Mouse (Mus musculus): ENCODE results near the gene Gm28038. TPM values are rescaled to one million over a fixed set of nuclear protein-coding genes. Genes with fewer than 3 reads are reported as not detected.

The Gm28038 gene
- polyA plus RNA-seq (2014; fragmentation: Illumina TruSeq; extraction: RNeasy Lipid Tissue Mini Kit (QIAGEN cat#74804); ENCODE audit: low replicate concordance), result not detected

DNA sequence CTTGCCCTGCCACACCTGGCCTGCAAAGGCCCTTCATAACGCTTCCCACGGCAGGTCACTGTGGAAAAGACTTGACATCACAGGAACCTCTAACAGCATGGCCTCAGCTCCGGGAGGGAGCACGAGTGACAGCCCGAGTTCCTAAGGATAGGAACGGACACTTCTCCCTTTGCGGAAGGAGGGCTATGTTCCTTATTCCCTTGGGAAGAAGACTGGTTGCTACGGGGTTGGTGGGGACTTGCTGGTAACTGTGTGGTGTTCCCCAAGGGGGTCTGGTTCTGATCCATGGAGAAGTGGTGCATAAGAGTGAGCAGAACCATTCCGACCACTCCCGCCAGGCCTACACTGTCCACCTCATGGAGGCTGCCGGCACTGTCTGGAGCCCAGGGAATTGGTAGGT is at the start of gene Gm28038:
Gene Gm28038, plus strand, starts transcription at position 301 of the 400 bp plus-strand sequence.

DNA sequence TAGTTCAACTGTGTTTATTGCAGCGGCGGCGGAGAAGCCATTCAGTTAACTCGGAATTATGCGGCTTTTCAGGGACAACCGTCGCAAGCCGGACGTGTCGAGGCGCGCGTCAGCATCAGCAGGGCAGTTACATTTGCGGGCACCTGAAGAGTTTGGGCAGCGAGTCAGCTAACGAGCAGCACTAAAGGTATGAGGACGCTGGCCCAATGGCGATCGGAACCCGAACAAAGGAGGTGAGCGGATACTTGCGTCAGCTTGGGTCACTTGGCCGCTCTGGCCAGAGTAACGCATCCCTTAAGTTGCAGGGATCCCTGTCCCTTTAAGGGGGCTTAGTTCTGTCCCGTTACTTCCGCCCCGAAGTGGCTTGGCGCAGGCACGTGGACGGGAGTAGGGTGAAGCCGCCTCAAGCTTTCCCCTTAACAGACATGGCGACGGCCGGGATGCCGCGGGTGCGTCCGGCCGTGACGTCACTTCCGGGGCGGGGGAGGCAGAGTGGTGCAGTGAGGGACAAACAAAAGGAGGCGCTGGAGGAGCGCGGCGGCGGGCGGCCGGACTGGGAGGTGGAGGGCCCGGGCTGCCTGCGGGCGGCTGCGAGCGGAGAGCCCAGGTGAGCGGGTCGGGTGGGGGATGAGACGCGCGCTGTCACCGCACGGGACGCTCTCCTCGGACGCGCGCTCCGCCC is 43.5 kb upstream of the Gm28038 start, which contains the start of gene Lrrc8a:
Gene Lrrc8a, plus strand, starts transcription at position 517 of the 682 bp plus-strand sequence.

DNA sequence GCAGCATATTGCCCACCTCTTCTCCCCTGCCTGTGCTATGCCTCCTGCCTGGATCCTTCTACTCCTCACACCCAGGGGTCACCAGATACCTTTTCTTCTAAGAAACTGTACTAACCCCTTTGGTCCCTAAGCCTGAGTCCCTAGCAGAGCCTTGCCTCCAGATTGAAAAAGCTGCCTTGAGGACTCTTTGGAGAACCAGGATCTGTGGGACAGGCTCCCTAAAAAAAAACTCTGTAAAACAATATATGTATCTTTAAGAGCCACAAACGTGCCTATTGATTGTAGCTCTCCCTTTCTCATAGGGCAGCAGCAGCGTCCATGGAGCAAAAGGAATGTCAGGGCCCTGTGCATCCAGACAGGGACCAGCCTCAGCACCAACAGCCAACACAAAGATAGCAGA is 40.6 kb upstream of the Gm28038 start, which contains the start of gene Gm28035:
Gene Gm28035, plus strand, starts transcription at position 301 of the 400 bp plus-strand sequence.

DNA sequence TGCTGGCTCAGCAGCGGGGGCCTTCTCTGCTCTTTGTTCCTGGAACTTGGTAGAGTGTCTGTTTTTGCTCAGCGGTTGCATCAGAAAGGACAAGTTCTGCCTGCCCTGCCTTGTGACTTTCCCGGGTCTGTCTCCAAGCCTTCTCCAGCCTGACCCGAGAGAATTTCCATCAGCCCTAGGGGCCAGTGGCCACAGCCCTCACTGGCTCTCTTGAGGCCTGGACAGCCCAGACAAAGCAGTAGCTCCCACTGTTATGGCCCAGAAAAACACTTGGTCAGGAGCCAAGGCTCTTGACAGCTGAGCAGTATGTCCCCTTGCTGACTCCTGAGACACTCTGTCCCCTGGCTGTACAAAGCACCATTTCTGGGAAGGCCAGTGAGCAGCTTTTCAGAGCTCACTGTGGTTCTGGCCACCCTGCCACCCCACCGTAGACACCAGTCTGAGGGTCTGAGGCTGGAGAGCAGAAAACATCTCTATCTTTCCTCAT is 15.0 kb upstream of the Gm28038 start, which contains the start of gene Phyhd1:
Gene Phyhd1, plus strand, starts transcription at position 437 of the 487 bp plus-strand sequence.

DNA sequence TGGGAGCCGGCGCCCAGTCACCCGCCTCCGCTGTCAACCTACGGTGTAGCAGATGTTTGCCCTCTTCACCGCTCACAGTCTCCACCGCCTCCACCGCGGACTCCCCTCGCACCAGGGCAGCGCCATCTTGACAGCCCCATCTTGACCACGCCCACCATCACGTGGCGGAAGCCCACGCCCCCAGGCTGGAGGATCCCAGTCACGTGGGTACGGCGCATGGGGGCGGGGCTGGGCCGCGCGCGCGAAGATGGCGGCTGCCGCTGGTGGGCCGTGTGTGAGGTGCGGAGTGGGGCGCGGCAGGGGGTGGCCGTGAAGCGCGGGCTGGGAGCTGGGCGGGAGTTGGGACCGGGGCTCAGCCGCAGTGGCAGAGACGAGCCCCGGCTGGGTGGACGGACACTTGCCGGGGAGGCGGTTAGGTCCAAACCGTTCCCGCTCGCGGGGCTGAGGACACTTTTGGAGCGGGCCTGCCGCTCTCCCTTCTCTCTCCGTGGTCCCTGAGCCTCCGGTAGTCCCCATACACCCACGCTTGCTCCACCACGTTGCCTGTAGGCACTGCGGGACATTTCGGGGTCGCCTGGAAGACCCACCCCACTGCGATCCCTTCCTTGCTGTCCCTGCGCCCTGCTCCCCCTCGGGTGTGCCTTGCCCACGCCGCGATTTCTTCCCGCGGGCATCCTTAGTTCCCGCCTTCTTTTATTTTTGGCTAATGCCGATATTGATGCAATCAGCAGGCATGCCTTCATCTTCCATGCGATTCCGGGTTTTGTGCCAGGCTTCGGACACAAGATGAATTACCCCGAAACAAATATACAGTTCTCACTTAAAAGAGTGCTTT is 5.6 kb downstream of the Gm28038 start, which contains the start of the genes Dolk and Nup188:
Gene Dolk, minus strand, starts transcription at position 143 of the 835 bp plus-strand sequence.
Gene Nup188, plus strand, starts transcription at position 206 of the 835 bp plus-strand sequence.

Other genes starting within 250 kb of the Gm28038 start
- gene Wdr34, start 232.2 kb upstream of the Gm28038 start, polyA plus RNA-seq (2014; fragmentation: Illumina TruSeq; extraction: RNeasy Lipid Tissue Mini Kit (QIAGEN cat#74804); ENCODE audit: low replicate concordance), result not detected
- gene Set, start 223.7 kb upstream of the Gm28038 start, polyA plus RNA-seq (2014; fragmentation: Illumina TruSeq; extraction: RNeasy Lipid Tissue Mini Kit (QIAGEN cat#74804); ENCODE audit: low replicate concordance), result 219 TPM
- not detected for gene Pkn3, start 203.4 kb upstream of the Gm28038 start, polyA plus RNA-seq (2014; fragmentation: Illumina TruSeq; extraction: RNeasy Lipid Tissue Mini Kit (QIAGEN cat#74804); ENCODE audit: low replicate concordance)
- 3.9 TPM for gene Zdhhc12, start 187.4 kb upstream of the Gm28038 start, polyA plus RNA-seq (2014; fragmentation: Illumina TruSeq; extraction: RNeasy Lipid Tissue Mini Kit (QIAGEN cat#74804); ENCODE audit: low replicate concordance)
- gene Zer1, start 156.5 kb upstream of the Gm28038 start, polyA plus RNA-seq (2014; fragmentation: Illumina TruSeq; extraction: RNeasy Lipid Tissue Mini Kit (QIAGEN cat#74804); ENCODE audit: low replicate concordance), result 2.1 TPM
- gene Tbc1d13, start 147.3 kb upstream of the Gm28038 start, polyA plus RNA-seq (2014; fragmentation: Illumina TruSeq; extraction: RNeasy Lipid Tissue Mini Kit (QIAGEN cat#74804); ENCODE audit: low replicate concordance), result 10.1 TPM
- gene Endog, start 109.5 kb upstream of the Gm28038 start, polyA plus RNA-seq (2014; fragmentation: Illumina TruSeq; extraction: RNeasy Lipid Tissue Mini Kit (QIAGEN cat#74804); ENCODE audit: low replicate concordance), result not detected
- 0.30 TPM for gene Spout1, start 102.6 kb upstream of the Gm28038 start, polyA plus RNA-seq (2014; fragmentation: Illumina TruSeq; extraction: RNeasy Lipid Tissue Mini Kit (QIAGEN cat#74804); ENCODE audit: low replicate concordance)
- gene Kyat1, start 75.2 kb upstream of the Gm28038 start, polyA plus RNA-seq (2014; fragmentation: Illumina TruSeq; extraction: RNeasy Lipid Tissue Mini Kit (QIAGEN cat#74804); ENCODE audit: low replicate concordance), result 0.48 TPM
- gene Lrrc8a, start 43.3 kb upstream of the Gm28038 start, polyA plus RNA-seq (2014; fragmentation: Illumina TruSeq; extraction: RNeasy Lipid Tissue Mini Kit (QIAGEN cat#74804); ENCODE audit: low replicate concordance), result 1.5 TPM
- not detected for gene Gm28035, start 40.5 kb upstream of the Gm28038 start, polyA plus RNA-seq (2014; fragmentation: Illumina TruSeq; extraction: RNeasy Lipid Tissue Mini Kit (QIAGEN cat#74804); ENCODE audit: low replicate concordance)
- 0.74 TPM for gene Phyhd1, start 14.8 kb upstream of the Gm28038 start, polyA plus RNA-seq (2014; fragmentation: Illumina TruSeq; extraction: RNeasy Lipid Tissue Mini Kit (QIAGEN cat#74804); ENCODE audit: low replicate concordance)
- 5.9 TPM for gene Dolk, start 5.3 kb downstream of the Gm28038 start, polyA plus RNA-seq (2014; fragmentation: Illumina TruSeq; extraction: RNeasy Lipid Tissue Mini Kit (QIAGEN cat#74804); ENCODE audit: low replicate concordance)
- gene Nup188, start 5.4 kb downstream of the Gm28038 start, polyA plus RNA-seq (2014; fragmentation: Illumina TruSeq; extraction: RNeasy Lipid Tissue Mini Kit (QIAGEN cat#74804); ENCODE audit: low replicate concordance), result 6.1 TPM
- gene Sh3glb2, start 78.3 kb downstream of the Gm28038 start, polyA plus RNA-seq (2014; fragmentation: Illumina TruSeq; extraction: RNeasy Lipid Tissue Mini Kit (QIAGEN cat#74804); ENCODE audit: low replicate concordance), result 1.0 TPM
- gene Miga2, start 83.2 kb downstream of the Gm28038 start, polyA plus RNA-seq (2014; fragmentation: Illumina TruSeq; extraction: RNeasy Lipid Tissue Mini Kit (QIAGEN cat#74804); ENCODE audit: low replicate concordance), result 1.3 TPM
- 3.9 TPM for gene Dolpp1, start 111.2 kb downstream of the Gm28038 start, polyA plus RNA-seq (2014; fragmentation: Illumina TruSeq; extraction: RNeasy Lipid Tissue Mini Kit (QIAGEN cat#74804); ENCODE audit: low replicate concordance)
- 14.2 TPM for gene Crat, start 134.8 kb downstream of the Gm28038 start, polyA plus RNA-seq (2014; fragmentation: Illumina TruSeq; extraction: RNeasy Lipid Tissue Mini Kit (QIAGEN cat#74804); ENCODE audit: low replicate concordance)
- 2.2 TPM for gene Ptpa, start 135.0 kb downstream of the Gm28038 start, polyA plus RNA-seq (2014; fragmentation: Illumina TruSeq; extraction: RNeasy Lipid Tissue Mini Kit (QIAGEN cat#74804); ENCODE audit: low replicate concordance)
- not detected for gene Ier5l, start 193.2 kb downstream of the Gm28038 start, polyA plus RNA-seq (2014; fragmentation: Illumina TruSeq; extraction: RNeasy Lipid Tissue Mini Kit (QIAGEN cat#74804); ENCODE audit: low replicate concordance)